Mouse (Mus musculus) hindbrain, embryonic 15.5 days (tissue): ENCODE results near the gene Sfxn5. TPM values are rescaled to one million over a fixed set of nuclear protein-coding genes. Genes with fewer than 3 reads are reported as not detected.

ENCODE experiments used
- ATAC-seq: fragments of 200-750 bp; cut with Nextera tagmentation; 2 replicates; pipeline ENCODE4 v1.8.0; 2017; ENCODE audit warnings: low read depth, moderate number of reproducible peaks, moderate TSS enrichment; ENCODE audit not compliant: low FRiP score
- H3K27ac ChIP-seq: fragments of 300-500 bp; sonication (generic); replicated peaks from 2 replicates; pipeline ENCODE4 v1.5.1; 2015; ENCODE audit warnings: mild to moderate bottlenecking, inconsistent platforms
- H3K27me3 ChIP-seq: fragments of 300-500 bp; sonication (generic); 2 replicates; pipeline ENCODE4 v1.6.1; 2015; ENCODE audit warnings: control low read depth, inconsistent platforms
- H3K36me3 ChIP-seq: fragments of 300-500 bp; sonication (generic); 2 replicates; pipeline ENCODE4 v1.6.1; 2015; ENCODE audit warnings: control low read depth, inconsistent platforms
- H3K4me1 ChIP-seq: fragments of 300-500 bp; sonication (generic); replicated peaks from 2 replicates; pipeline ENCODE4 v1.6.1; 2015; ENCODE audit warnings: control low read depth, inconsistent platforms
- H3K4me2 ChIP-seq: fragments of 300-500 bp; sonication (generic); 2 replicates; pipeline ENCODE4 v1.6.1; 2015; ENCODE audit warnings: moderate library complexity, mild to moderate bottlenecking, inconsistent platforms
- H3K4me3 ChIP-seq: fragments of 300-500 bp; sonication (generic); 2 replicates; pipeline ENCODE4 v1.5.1; 2015; ENCODE audit warnings: mild to moderate bottlenecking, inconsistent platforms
- H3K9ac ChIP-seq: fragments of 300-500 bp; sonication (generic); 2 replicates; pipeline ENCODE4 v1.6.1; 2015; ENCODE audit warnings: inconsistent platforms
- H3K9me3 ChIP-seq: fragments of 300-500 bp; sonication (generic); 2 replicates; pipeline ENCODE4 v1.6.1; 2016; ENCODE audit warnings: control low read depth, inconsistent platforms
- WGBS: fragments of 180-500 bp; shearing (Covaris S2); methylation state at CpG from one replicate; pipeline ENCODE4 v1.1.7; 2015; 5-methylcytosine and 5-hydroxymethylcytosine counted together
- polyA plus RNA-seq: library from polyadenylated mRNA; unstranded; fragments of >200 nt; fragmentation: Nextera tagmentation; extraction: Ambion mirVana; gene quantifications from 2 replicates; pipeline ENCODE4 v1.2.1, GENCODE M21; 2015

Sfxn5 gene
- polyA plus RNA-seq, 1 experiment from 2014 or later: 43.1 TPM

DNA sequence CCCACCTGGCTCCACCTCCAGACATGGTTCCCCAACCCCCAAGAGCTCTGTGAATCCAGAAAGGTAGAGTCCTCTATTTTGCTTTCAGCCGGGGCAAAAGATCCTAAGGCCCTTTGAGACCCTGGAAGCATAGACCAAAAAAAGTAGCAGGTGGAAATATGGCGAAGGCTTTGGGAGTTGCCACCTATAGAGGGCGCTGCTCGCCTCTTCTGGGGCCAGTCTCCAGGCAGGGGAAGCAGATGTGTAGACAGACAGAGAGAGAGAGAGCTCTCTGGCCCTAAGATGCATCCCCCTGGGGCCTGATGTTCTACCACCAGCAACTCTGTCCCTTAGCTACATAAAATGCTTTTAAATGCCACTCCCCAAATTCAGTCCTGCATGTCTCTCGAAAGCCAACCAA lies 96.2 kb downstream of the Sfxn5 start:
- Histone ChIP-seq H3K4me3 (no peak overlapping the region), H3K36me3 (no peaks in the 10 kb centered on the region)
- WGBS: 40% methylated on average over 5 of the region's 5 CpGs

DNA sequence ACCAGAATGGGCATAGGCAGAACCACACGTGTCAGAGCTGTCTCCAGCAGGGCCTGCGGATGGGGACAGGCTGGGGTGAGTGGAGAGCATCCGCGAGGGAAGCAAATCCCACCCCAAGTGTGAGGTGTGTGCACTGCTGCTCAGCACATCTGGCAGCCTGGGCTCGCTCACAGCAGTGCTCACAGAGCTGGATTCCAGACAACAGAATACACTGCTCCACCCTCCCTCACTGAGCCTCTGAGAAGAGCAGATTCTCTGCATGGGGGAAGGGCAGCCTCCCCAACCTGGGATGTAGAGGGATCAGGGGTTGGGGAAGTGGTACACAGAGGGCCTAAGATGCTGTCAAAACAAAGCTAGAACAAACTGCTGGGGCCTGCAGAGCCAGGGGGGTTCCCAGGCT lies 98.4 kb downstream of the Sfxn5 start:
- 36% methylated on average over 5 of the region's 5 CpGs for WGBS
- Histone ChIP-seq H3K4me1 (0 out of 2 replicates have a peak, but pooled peaks cover 3% of the 10 kb centered on the region), H3K4me2 (no peak overlapping the region), H3K36me3 (no peaks in the 10 kb centered on the region), H3K27ac (no peak overlapping the region), H3K27me3 (no peaks in the 10 kb centered on the region), H3K9ac (no peak overlapping the region), H3K9me3 (no peaks in the 10 kb centered on the region), H3K4me3 (no peak overlapping the region)
- no peak for ATAC-seq

More for the DNA sequence above, 96.2 kb downstream of the Sfxn5 start:
- no peak overlapping the region for H3K27ac ChIP-seq
- H3K4me2 ChIP-seq: no peak overlapping the region
- H3K9ac ChIP-seq: no peak overlapping the region
- ATAC-seq: no peak
- 0 out of 2 replicates have a peak, but pooled peaks cover 3% of the 10 kb centered on the region for H3K4me1 ChIP-seq
- H3K27me3 ChIP-seq: no peaks in the 10 kb centered on the region
- H3K9me3 ChIP-seq: no peaks in the 10 kb centered on the region

- no peaks in the 10 kb centered on the region for H3K36me3 ChIP-seq
- H3K27ac ChIP-seq: no peak overlapping the region
- H3K27me3 ChIP-seq: no peaks in the 10 kb centered on the region
- no peak overlapping the region for H3K9ac ChIP-seq
- no peak overlapping the region for H3K4me3 ChIP-seq
- no peak for ATAC-seq
- H3K4me2 ChIP-seq: no peak overlapping the region
- 42% methylated on average over 7 of the region's 7 CpGs for WGBS
- no peaks in the 10 kb centered on the region for H3K9me3 ChIP-seq
- H3K4me1 ChIP-seq: 0 out of 2 replicates have a peak, but pooled peaks cover 3% of the 10 kb centered on the region
Measured at GRCm38 (mm10) chr6:85232836-85233623, 100.2 kb downstream of the Sfxn5 start.

GRCm38 (mm10) chr6:85232045-85232444 lies 101.2 kb downstream of the Sfxn5 start:
- WGBS: 29% methylated on average over 4 of the region's 4 CpGs

DNA sequence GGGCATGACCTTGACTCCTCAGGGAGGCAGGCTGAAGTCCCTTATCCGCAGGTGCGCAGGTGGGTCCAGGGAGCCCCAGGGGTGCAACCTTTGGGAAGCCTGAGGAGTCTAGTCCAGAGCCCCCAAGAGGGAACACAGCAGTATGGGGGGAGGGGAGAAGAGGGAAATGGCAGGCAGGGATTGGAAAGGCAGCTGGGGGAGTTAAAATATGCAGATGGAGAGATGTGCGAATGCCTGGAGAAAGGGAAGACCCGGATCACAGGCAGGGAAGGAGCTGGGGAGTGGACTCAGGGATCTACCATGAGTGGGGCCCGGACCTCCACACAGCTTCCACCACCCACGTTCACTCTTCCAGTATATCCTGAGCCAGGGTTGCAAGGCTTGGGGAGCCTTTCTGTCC lies 101.8 kb downstream of the Sfxn5 start:
- Histone ChIP-seq H3K36me3 (no peaks in the 10 kb centered on the region), H3K9me3 (no peaks in the 10 kb centered on the region), H3K4me2 (no peak overlapping the region), H3K4me3 (no peak overlapping the region), H3K27ac (no peak overlapping the region), H3K9ac (no peak overlapping the region), H3K27me3 (no peaks in the 10 kb centered on the region), H3K4me1 (0 out of 2 replicates have a peak, but pooled peaks cover 3% of the 10 kb centered on the region)
- ATAC-seq: no peak
- 32% methylated on average over 6 of the region's 6 CpGs for WGBS

More at GRCm38 (mm10) chr6:85232045-85232444, 101.2 kb downstream of the Sfxn5 start:
- no peak overlapping the region for H3K4me2 ChIP-seq
- ATAC-seq: no peak
- H3K27ac ChIP-seq: no peak overlapping the region
- no peak overlapping the region for H3K9ac ChIP-seq
- H3K27me3 ChIP-seq: no peaks in the 10 kb centered on the region
- H3K4me1 ChIP-seq: 0 out of 2 replicates have a peak, but pooled peaks cover 3% of the 10 kb centered on the region
- no peaks in the 10 kb centered on the region for H3K36me3 ChIP-seq
- H3K4me3 ChIP-seq: no peak overlapping the region
- H3K9me3 ChIP-seq: no peaks in the 10 kb centered on the region

GRCm38 (mm10) chr6:85230762-85231161 lies 102.5 kb downstream of the Sfxn5 start:
- Histone ChIP-seq H3K36me3 (no peaks in the 10 kb centered on the region), H3K27me3 (no peaks in the 10 kb centered on the region), H3K4me2 (no peak overlapping the region), H3K9ac (no peak overlapping the region), H3K9me3 (no peaks in the 10 kb centered on the region), H3K4me1 (0 out of 2 replicates have a peak, but pooled peaks cover 3% of the 10 kb centered on the region), H3K4me3 (no peak overlapping the region), H3K27ac (no peak overlapping the region)
- no peak for ATAC-seq
- WGBS: 78% methylated on average over 3 of the region's 3 CpGs

DNA sequence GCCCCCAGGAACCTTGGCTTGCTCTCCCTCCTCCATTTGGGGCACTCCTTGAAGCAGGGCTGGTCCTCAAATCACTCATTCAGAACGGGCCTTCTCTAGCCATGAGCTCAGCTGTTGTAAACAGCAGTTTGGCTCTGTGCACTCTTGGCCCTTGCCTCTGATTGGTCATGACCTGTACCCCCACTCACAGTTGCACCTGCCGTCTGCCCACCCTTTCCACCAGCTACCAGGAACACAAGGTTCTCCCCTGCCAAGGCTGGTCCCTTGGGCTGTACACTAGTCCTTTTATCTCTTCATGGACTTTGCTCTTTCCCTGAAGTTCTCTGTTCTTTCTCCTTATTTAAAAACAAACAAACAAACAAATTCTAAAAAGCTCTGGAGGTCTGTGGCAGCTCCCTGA lies 105.7 kb downstream of the Sfxn5 start:
- Histone ChIP-seq H3K36me3 (no peaks in the 10 kb centered on the region), H3K4me2 (no peak overlapping the region), H3K9ac (no peak overlapping the region), H3K27ac (no peak overlapping the region), H3K4me3 (no peak overlapping the region), H3K9me3 (no peaks in the 10 kb centered on the region), H3K4me1 (no peaks in the 10 kb centered on the region), H3K27me3 (0 out of 2 replicates have a peak, but pooled peaks cover 3% of the 10 kb centered on the region)
- no peak for ATAC-seq
- 67% methylated on average over 2 of the region's 2 CpGs for WGBS

DNA sequence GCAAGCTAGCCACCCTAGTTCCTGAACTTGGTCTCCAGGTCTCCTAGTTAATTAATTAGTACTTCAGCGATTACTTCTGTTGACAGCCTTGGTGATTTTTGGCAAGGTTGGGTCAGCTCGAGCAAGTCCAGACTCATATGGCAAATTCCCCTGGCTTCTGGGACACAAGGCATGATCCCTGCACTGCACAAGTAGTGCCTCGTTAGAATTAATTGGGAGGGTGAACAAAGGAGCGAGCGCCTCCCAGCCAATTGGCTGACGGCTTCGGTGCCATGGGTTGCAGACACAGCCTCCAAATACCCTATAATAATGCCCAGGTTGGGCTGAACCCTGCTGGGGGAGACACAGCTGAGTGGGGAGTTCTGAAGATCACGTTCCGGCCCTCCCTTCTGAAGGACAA lies 106.7 kb downstream of the Sfxn5 start:
- Histone ChIP-seq H3K4me1 (no peaks in the 10 kb centered on the region), H3K36me3 (no peaks in the 10 kb centered on the region), H3K27ac (no peak overlapping the region), H3K4me3 (no peak overlapping the region), H3K27me3 (0 out of 2 replicates have a peak, but pooled peaks cover 3% of the 10 kb centered on the region), H3K4me2 (no peak overlapping the region), H3K9me3 (no peaks in the 10 kb centered on the region), H3K9ac (no peak overlapping the region)
- no peak for ATAC-seq
- WGBS: 83% methylated on average over 9 of the region's 9 CpGs

DNA sequence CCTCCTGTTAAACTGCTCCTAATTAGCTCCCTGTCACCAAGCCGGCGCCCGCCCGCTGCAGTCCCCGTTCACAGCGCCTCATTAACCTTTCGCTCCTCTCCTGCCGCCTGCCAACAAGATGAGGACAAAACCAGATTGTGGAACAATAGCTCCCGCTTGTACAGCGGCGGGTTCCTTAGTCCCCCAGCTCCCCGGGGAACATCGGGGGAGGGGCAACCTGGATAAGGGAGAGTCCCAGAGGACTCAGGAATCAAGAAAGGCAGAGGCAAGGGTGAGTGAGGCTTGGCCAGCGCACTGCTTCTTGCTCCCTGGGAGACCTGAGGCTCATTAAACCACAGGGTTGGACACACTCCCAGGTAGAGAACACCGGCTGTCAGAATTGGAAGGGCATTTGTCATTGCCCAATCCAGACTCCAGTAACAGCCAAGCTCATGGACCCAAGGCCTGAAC lies 108.8 kb downstream of the Sfxn5 start:
- peak; percentile 13; the same call in 1 of the 2 replicates for ATAC-seq
- 18% methylated on average over 15 of the region's 15 CpGs for WGBS

GRCm38 (mm10) chr6:85223498-85224150 lies 109.6 kb downstream of the Sfxn5 start:
- Histone ChIP-seq H3K4me2 (no peak overlapping the region), H3K27ac (no peak overlapping the region), H3K4me3 (no peak overlapping the region), H3K4me1 (0 out of 2 replicates have a peak, but pooled peaks cover 3% of the 10 kb centered on the region), H3K9me3 (no peaks in the 10 kb centered on the region), H3K9ac (no peak overlapping the region), H3K36me3 (no peaks in the 10 kb centered on the region), H3K27me3 (0 out of 2 replicates have a peak, but pooled peaks cover 5% of the 10 kb centered on the region)
- 28% methylated on average over 14 of the region's 14 CpGs for WGBS
- ATAC-seq: no peak

More for the DNA sequence above, 108.8 kb downstream of the Sfxn5 start:
- no peak overlapping the region for H3K4me3 ChIP-seq
- no peak overlapping the region for H3K27ac ChIP-seq
- no peak overlapping the region for H3K4me2 ChIP-seq
- no peak overlapping the region for H3K9ac ChIP-seq
- H3K27me3 ChIP-seq: 0 out of 2 replicates have a peak, but pooled peaks cover 5% of the 10 kb centered on the region
- no peaks in the 10 kb centered on the region for H3K4me1 ChIP-seq
- no peaks in the 10 kb centered on the region for H3K9me3 ChIP-seq
- H3K36me3 ChIP-seq: no peaks in the 10 kb centered on the region

DNA sequence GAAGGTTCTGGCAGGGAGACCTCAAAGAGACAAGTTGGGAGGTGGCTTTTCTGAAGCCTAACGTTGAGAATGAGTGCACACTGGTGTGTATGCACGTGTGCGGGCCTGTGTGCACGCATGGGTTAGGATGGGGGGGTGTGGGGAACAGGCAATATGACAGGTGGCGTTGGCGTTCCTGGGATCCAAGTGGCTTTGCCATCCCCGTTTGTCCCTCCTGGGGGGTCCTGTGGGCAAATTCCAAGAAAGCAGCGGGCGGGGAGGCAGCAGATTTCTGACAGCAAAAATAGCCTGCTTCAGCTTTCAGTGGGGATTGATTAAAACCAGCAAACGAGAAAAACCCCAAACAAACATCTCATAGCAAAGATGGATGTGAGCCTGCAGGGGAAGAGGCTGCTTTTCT lies 110.7 kb downstream of the Sfxn5 start:
- 0 out of 2 replicates have a peak, but pooled peaks cover 3% of the 10 kb centered on the region for H3K4me1 ChIP-seq
- no peak for ATAC-seq
- H3K9ac ChIP-seq: no peak overlapping the region
- WGBS: 78% methylated on average over 10 of the region's 10 CpGs
- no peak overlapping the region for H3K27ac ChIP-seq
- H3K4me3 ChIP-seq: no peak overlapping the region
- 0 out of 2 replicates have a peak, but pooled peaks cover 5% of the 10 kb centered on the region for H3K27me3 ChIP-seq
- H3K4me2 ChIP-seq: no peak overlapping the region
- no peaks in the 10 kb centered on the region for H3K9me3 ChIP-seq
- no peaks in the 10 kb centered on the region for H3K36me3 ChIP-seq

DNA sequence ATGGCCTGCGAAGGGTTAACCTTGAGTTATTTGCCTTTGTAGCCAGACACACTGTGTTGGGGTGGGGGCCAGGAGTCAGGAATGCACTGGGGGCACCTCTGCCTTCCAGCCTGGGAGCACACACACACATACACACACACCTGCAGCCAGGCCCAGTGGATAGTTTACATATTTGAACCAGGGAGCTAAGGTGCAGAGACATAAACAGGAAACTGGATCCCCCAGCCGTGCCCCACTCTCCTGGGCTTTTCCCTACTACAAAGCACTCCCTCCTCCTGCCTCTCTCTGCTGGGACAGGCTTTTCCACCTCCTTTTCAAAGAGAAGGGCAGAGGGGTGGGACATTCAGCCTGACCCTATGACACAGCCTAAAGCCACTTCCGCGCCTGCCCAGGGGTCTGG lies 112.3 kb downstream of the Sfxn5 start:
- H3K4me1 ChIP-seq: 0 out of 2 replicates have a peak, but pooled peaks cover 3% of the 10 kb centered on the region
- no peaks in the 10 kb centered on the region for H3K36me3 ChIP-seq
- H3K9me3 ChIP-seq: no peaks in the 10 kb centered on the region
- H3K27me3 ChIP-seq: 0 out of 2 replicates have a peak, but pooled peaks cover 5% of the 10 kb centered on the region
- no peak overlapping the region for H3K27ac ChIP-seq
- ATAC-seq: no peak
- 55% methylated on average over 4 of the region's 4 CpGs for WGBS
- no peak overlapping the region for H3K4me3 ChIP-seq
- H3K4me2 ChIP-seq: no peak overlapping the region
- H3K9ac ChIP-seq: no peak overlapping the region
